8 mouse cellular contexts compared by ENCODE assay signal in genomic region chr10:81389801-81390677, GRCm38 (mm10). TPM values are rescaled to one million over a fixed set of nuclear protein-coding genes. Genes with fewer than 3 reads are reported as not detected.
DNase-seq lines count a peak whose midpoint lies in the region; ATAC-seq and TF ChIP-seq lines count a peak whose summit lies in the region.

No protein-coding gene starts in this region.

- 62% methylated on average over 23 of the region's 23 CpGs for WGBS in intestine, postnatal 0 days
- WGBS in liver, embryonic 11.5 days = 60% methylated on average over 23 of the region's 23 CpGs
- WGBS in stomach, postnatal 0 days = 57% methylated on average over 23 of the region's 23 CpGs

- H3K36me3 ChIP-seq in intestine, postnatal 0 days (ENCODE audit: control insufficient read depth, insufficient read depth) = peaks cover 37% of the 10 kb centered on the region
- peaks cover 25% of the 10 kb centered on the region for H3K36me3 ChIP-seq in liver, embryonic 11.5 days (ENCODE audit: control insufficient read depth, insufficient read depth, low read length)
- H3K36me3 ChIP-seq in myocyte (ENCODE audit: control insufficient read depth, insufficient read depth) = peaks cover 17% of the 10 kb centered on the region
- peaks cover 15% of the 10 kb centered on the region; the same call in 1 of the 2 replicates for H3K36me3 ChIP-seq in stomach, postnatal 0 days (ENCODE audit: control insufficient read depth, insufficient read depth, low read length)

- no peak overlapping the region for H3ac ChIP-seq in myocyte (ENCODE audit: control insufficient read depth, insufficient read length)

- peaks cover 9% of the 10 kb centered on the region for H3K79me2 ChIP-seq in myocyte (ENCODE audit: control insufficient read depth, insufficient read depth)

- no peaks in the 10 kb centered on the region for H3K27me3 ChIP-seq in intestine, postnatal 0 days (replicated peaks; ENCODE audit: control insufficient read depth, insufficient read depth, low read length)
- no peaks in the 10 kb centered on the region for H3K27me3 ChIP-seq in liver, embryonic 11.5 days (replicated peaks; ENCODE audit: control insufficient read depth, insufficient read depth, low read length)
- no peaks in the 10 kb centered on the region for H3K27me3 ChIP-seq in myocyte (ENCODE audit: control insufficient read depth, insufficient read depth, insufficient read length)
- no peaks in the 10 kb centered on the region for H3K27me3 ChIP-seq in stomach, postnatal 0 days (ENCODE audit: control insufficient read depth, insufficient read depth, low read length)

- ATAC-seq in common myeloid progenitor, adult 5-6 weeks (replicated peaks; ENCODE audit: low read depth, poor library complexity, severe bottlenecking) = peak; percentile 65
- peak; percentile 68 for ATAC-seq in granulocyte monocyte progenitor cell, adult 5-6 weeks (replicated peaks; ENCODE audit: poor library complexity, severe bottlenecking)
- no peak for ATAC-seq in intestine, postnatal 0 days
- ATAC-seq in liver, embryonic 11.5 days (replicated peaks; ENCODE audit: low FRiP score) = peak; percentile 59; the same call in 1 of the 2 replicates
- peak; percentile 39 for ATAC-seq in stomach, postnatal 0 days (ENCODE audit: low FRiP score, low TSS enrichment)

- peaks cover 2% of the 10 kb centered on the region; the same call in 1 of the 2 replicates for H3K4me1 ChIP-seq in intestine, postnatal 0 days (replicated peaks; ENCODE audit: control insufficient read depth, insufficient read depth, low read length)
- H3K4me1 ChIP-seq in liver, embryonic 11.5 days (replicated peaks; ENCODE audit: control insufficient read depth, insufficient read depth, low read length) = peaks cover 37% of the 10 kb centered on the region
- peaks cover 12% of the 10 kb centered on the region for H3K4me1 ChIP-seq in stomach, postnatal 0 days (replicated peaks; ENCODE audit: control insufficient read depth, insufficient read depth)

- H3K4me2 ChIP-seq in intestine, postnatal 0 days (replicated peaks; ENCODE audit: low read depth) = no peak overlapping the region
- H3K4me2 ChIP-seq in liver, embryonic 11.5 days = no peak overlapping the region
- H3K4me2 ChIP-seq in myocyte (ENCODE audit: low read depth) = no peak overlapping the region
- H3K4me2 ChIP-seq in stomach, postnatal 0 days (replicated peaks; ENCODE audit: low read depth) = no peak overlapping the region

- DNase-seq in 3T3-L1 (ENCODE audit: low read depth, low spot score) (peak; percentile 75), NIH3T3 (ENCODE audit: low read depth) (peak; percentile 83)
- no peak for DNase-seq in liver, embryonic 11.5 days (ENCODE audit: low spot score)
- peak; percentile 84 for DNase-seq in stomach, postnatal 0 days (ENCODE audit: low spot score)

- no peak overlapping the region for H3K4me3 ChIP-seq in intestine, postnatal 0 days (ENCODE audit: low read depth, low read length)
- no peak overlapping the region for H3K4me3 ChIP-seq in liver, embryonic 11.5 days (ENCODE audit: low read depth, low read length)
- no peak overlapping the region for H3K4me3 ChIP-seq in myocyte
- H3K4me3 ChIP-seq in stomach, postnatal 0 days (ENCODE audit: low read depth, low read length) = no peak overlapping the region

- TF ChIP-seq CTCF in intestine, postnatal 0 days (IDR thresholded peaks at IDR 0.05; ENCODE audit: low read depth) = peak; percentile 93
- TF ChIP-seq CTCF in stomach, postnatal 0 days (IDR thresholded peaks at IDR 0.05; ENCODE audit: low read depth) = peak; percentile 93

- no peak for TF ChIP-seq POLR2A in myocyte (IDR thresholded peaks at IDR 0.05; ENCODE audit: insufficient read length, low read depth)

- TF ChIP-seq EP300 in stomach, postnatal 0 days (optimal IDR thresholded peaks at IDR 0.05) = no peak

- H3K9ac ChIP-seq in intestine, postnatal 0 days (ENCODE audit: low read depth, low read length) = no peak overlapping the region
- no peak overlapping the region for H3K9ac ChIP-seq in liver, embryonic 11.5 days (ENCODE audit: low read depth, low read length)
- H3K9ac ChIP-seq in stomach, postnatal 0 days (ENCODE audit: low read length) = peak overlapping the region; percentile 31; the same call in 1 of the 2 replicates

- no peak overlapping the region for H3K27ac ChIP-seq in intestine, postnatal 0 days (ENCODE audit: low read depth, low read length)
- H3K27ac ChIP-seq in liver, embryonic 11.5 days (ENCODE audit: low read depth, low read length) = no peak overlapping the region
- 0 out of 2 replicates have a peak overlapping the region, but pooled peaks have one; percentile 24 for H3K27ac ChIP-seq in stomach, postnatal 0 days (replicated peaks)

- no peaks in the 10 kb centered on the region for H3K9me3 ChIP-seq in intestine, postnatal 0 days (ENCODE audit: control insufficient read depth)
- H3K9me3 ChIP-seq in liver, embryonic 11.5 days (ENCODE audit: control insufficient read depth, low read length) = no peaks in the 10 kb centered on the region
- H3K9me3 ChIP-seq in stomach, postnatal 0 days (ENCODE audit: control insufficient read depth, low read length) = no peaks in the 10 kb centered on the region

TF ChIP-seq in myocyte, 11 proteins besides CTCF, POLR2A, EP300 and RAD21:
- TF ChIP-seq E2F4 (IDR thresholded peaks at IDR 0.05; ENCODE audit: insufficient read depth) (no peak), POLR2AphosphoS2 (IDR thresholded peaks at IDR 0.05; ENCODE audit: insufficient read length, low read depth) (peak; percentile 23)

RNA-seq across cellular contexts. Expression of gene Gm48552, which starts 1.2 kb away (rescaled TPM):
- total RNA-seq in common myeloid progenitor, adult 5-6 weeks (2017) = 1.6 TPM in 1 of 2 replicates, not detected in the other
- total RNA-seq in granulocyte monocyte progenitor cell, adult 5-6 weeks (2014; fragmentation: Nextera tagmentation) = 2.2 TPM in 1 of 2 replicates, not detected in the other
- not detected in 2 replicates for total RNA-seq in granulocyte monocyte progenitor cell, adult 5-6 weeks (2017)
- polyA plus RNA-seq in intestine, postnatal 0 days (2015; fragmentation: Nextera tagmentation; extraction: Ambion mirVana) = 0.31 TPM in 1 of 2 replicates, not detected in the other
- polyA plus RNA-seq in liver, embryonic 11.5 days (2014; fragmentation: Nextera tagmentation; extraction: Ambion mirVana) = 0.62 and 0.67 TPM in 2 replicates
- 0.73 TPM for polyA plus RNA-seq in myocyte (2012; fragmentation: generic; extraction: Trizol)
- 0.29 and 0.36 TPM in 2 replicates for polyA plus RNA-seq in stomach, postnatal 0 days (2015; fragmentation: Nextera tagmentation; extraction: Ambion mirVana)

RNA-seq across cellular contexts. Expression of gene Smim24, which starts 2.8 kb away (rescaled TPM):
- total RNA-seq in common myeloid progenitor, adult 5-6 weeks (2017) = 5.0 and 13.2 TPM in 2 replicates
- 37.5 and 43.6 TPM in 2 replicates for total RNA-seq in granulocyte monocyte progenitor cell, adult 5-6 weeks (2014; fragmentation: Nextera tagmentation)
- 11.5 and 13.3 TPM in 2 replicates for total RNA-seq in granulocyte monocyte progenitor cell, adult 5-6 weeks (2017)
- polyA plus RNA-seq in intestine, postnatal 0 days (2015; fragmentation: Nextera tagmentation; extraction: Ambion mirVana) = 1,233 and 1,333 TPM in 2 replicates
- polyA plus RNA-seq in liver, embryonic 11.5 days (2014; fragmentation: Nextera tagmentation; extraction: Ambion mirVana) = 3.8 and 4.5 TPM in 2 replicates
- polyA plus RNA-seq in myocyte (2012; fragmentation: generic; extraction: Trizol) = 0.30 TPM
- 205 and 239 TPM in 2 replicates for polyA plus RNA-seq in stomach, postnatal 0 days (2015; fragmentation: Nextera tagmentation; extraction: Ambion mirVana)

RNA-seq across cellular contexts. Expression of gene Gm48551, which starts 5.8 kb away (rescaled TPM):
- 0.19 and 2.4 TPM in 2 replicates for total RNA-seq in common myeloid progenitor, adult 5-6 weeks (2017)
- 4.0 TPM in 1 of 2 replicates, not detected in the other for total RNA-seq in granulocyte monocyte progenitor cell, adult 5-6 weeks (2014; fragmentation: Nextera tagmentation)
- 0.30 TPM in 1 of 2 replicates, not detected in the other for total RNA-seq in granulocyte monocyte progenitor cell, adult 5-6 weeks (2017)
- 0.76 and 1.1 TPM in 2 replicates for polyA plus RNA-seq in intestine, postnatal 0 days (2015; fragmentation: Nextera tagmentation; extraction: Ambion mirVana)
- polyA plus RNA-seq in liver, embryonic 11.5 days (2014; fragmentation: Nextera tagmentation; extraction: Ambion mirVana) = 1.3 and 1.9 TPM in 2 replicates
- polyA plus RNA-seq in myocyte (2012; fragmentation: generic; extraction: Trizol) = 1.7 TPM
- 1.1 and 1.4 TPM in 2 replicates for polyA plus RNA-seq in stomach, postnatal 0 days (2015; fragmentation: Nextera tagmentation; extraction: Ambion mirVana)

RNA-seq across cellular contexts. Expression of gene Dohh, which starts 5.8 kb away (rescaled TPM):
- 34.7 and 50.7 TPM in 2 replicates for total RNA-seq in common myeloid progenitor, adult 5-6 weeks (2017)
- total RNA-seq in granulocyte monocyte progenitor cell, adult 5-6 weeks (2014; fragmentation: Nextera tagmentation) = 12.2 and 34.9 TPM in 2 replicates
- total RNA-seq in granulocyte monocyte progenitor cell, adult 5-6 weeks (2017) = 41.8 and 46.2 TPM in 2 replicates
- 54.0 and 59.4 TPM in 2 replicates for polyA plus RNA-seq in intestine, postnatal 0 days (2015; fragmentation: Nextera tagmentation; extraction: Ambion mirVana)
- polyA plus RNA-seq in liver, embryonic 11.5 days (2014; fragmentation: Nextera tagmentation; extraction: Ambion mirVana) = 97.4 and 99.3 TPM in 2 replicates
- 103 TPM for polyA plus RNA-seq in myocyte (2012; fragmentation: generic; extraction: Trizol)
- polyA plus RNA-seq in stomach, postnatal 0 days (2015; fragmentation: Nextera tagmentation; extraction: Ambion mirVana) = 59.4 and 63.0 TPM in 2 replicates

RNA-seq across cellular contexts. Expression of gene Fzr1, which starts 11.7 kb away (rescaled TPM):
- total RNA-seq in common myeloid progenitor, adult 5-6 weeks (2017) = 21.9 and 24.8 TPM in 2 replicates
- total RNA-seq in granulocyte monocyte progenitor cell, adult 5-6 weeks (2014; fragmentation: Nextera tagmentation) = 14.8 and 17.0 TPM in 2 replicates
- total RNA-seq in granulocyte monocyte progenitor cell, adult 5-6 weeks (2017) = 13.5 and 15.3 TPM in 2 replicates
- polyA plus RNA-seq in intestine, postnatal 0 days (2015; fragmentation: Nextera tagmentation; extraction: Ambion mirVana) = 40.8 and 45.2 TPM in 2 replicates
- polyA plus RNA-seq in liver, embryonic 11.5 days (2014; fragmentation: Nextera tagmentation; extraction: Ambion mirVana) = 74.0 and 75.9 TPM in 2 replicates
- polyA plus RNA-seq in myocyte (2012; fragmentation: generic; extraction: Trizol) = 42.0 TPM
- polyA plus RNA-seq in stomach, postnatal 0 days (2015; fragmentation: Nextera tagmentation; extraction: Ambion mirVana) = 51.4 and 51.6 TPM in 2 replicates

Comparison
In these comparisons a context has a peak if more than half of its experiments do, and no peak if none do; other contexts are left out.
1. RNA of gene Smim24, which starts 2.8 kb away (polyA plus RNA-seq): 1,233 to 1,333 TPM in intestine, postnatal 0 days and 205 to 239 TPM in stomach, postnatal 0 days; 3.8 to 4.5 TPM in liver, embryonic 11.5 days and 0.30 TPM in myocyte (single experiment); every median in the first group is over 10 times any median in the second.